Mouse (Mus musculus): ENCODE data around the gene Cdk2ap2. TPM values are rescaled to one million over a fixed set of nuclear protein-coding genes. Genes with fewer than 3 reads are reported as not detected.
"Not testable (repeated sequence)": the region's sequence is repeated elsewhere in the genome, so short reads cannot be mapped to it uniquely, and the experiment has no call there.

Cdk2ap2 gene
- total RNA-seq, 1 experiment from 2014 or later: 22.3 TPM

DNA sequence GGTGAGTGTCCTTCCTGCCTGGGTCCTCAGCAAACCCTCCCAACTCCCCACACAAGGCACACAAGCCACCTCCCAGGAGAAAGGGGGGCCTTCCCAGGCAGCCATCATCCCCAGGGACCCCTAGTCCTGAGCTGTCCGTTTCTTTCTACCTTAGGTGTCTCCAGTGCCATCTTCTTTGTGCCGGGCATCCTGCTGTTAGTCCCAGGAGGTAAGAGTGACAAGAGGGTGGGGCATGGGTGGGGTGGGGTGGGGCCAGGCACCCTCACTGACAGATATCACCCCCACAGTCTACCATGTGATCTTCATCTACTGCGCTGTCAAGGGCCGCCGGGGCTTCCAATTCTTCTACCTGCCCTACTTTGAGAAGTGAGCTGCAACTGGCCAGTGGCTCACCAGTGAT, 34.1 kb downstream of the Cdk2ap2 start:
- no peak for ATAC-seq (replicated peaks; ENCODE audit: low read depth, poor library complexity, severe bottlenecking)

DNA sequence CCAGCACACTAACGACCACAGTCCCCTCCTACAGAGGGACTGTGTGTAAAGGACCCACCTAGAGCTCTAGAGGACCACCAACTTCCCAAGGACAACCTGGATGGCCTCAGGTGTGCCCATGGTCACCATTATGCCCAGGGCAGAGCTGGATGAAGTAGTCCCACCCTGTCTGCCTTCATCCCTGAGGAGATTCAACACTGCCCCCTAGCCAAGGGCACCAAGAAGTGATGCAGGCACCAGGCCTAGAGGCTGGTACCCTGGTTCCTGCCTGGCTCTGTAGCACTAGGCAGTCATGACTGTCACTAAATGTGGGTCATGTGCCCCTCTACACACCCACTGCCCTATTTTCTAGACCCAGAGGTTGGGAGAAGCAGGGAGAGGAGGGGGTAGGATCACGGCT, 34.8 kb downstream of the Cdk2ap2 start:
- ATAC-seq (replicated peaks; ENCODE audit: low read depth, poor library complexity, severe bottlenecking): no peak

DNA sequence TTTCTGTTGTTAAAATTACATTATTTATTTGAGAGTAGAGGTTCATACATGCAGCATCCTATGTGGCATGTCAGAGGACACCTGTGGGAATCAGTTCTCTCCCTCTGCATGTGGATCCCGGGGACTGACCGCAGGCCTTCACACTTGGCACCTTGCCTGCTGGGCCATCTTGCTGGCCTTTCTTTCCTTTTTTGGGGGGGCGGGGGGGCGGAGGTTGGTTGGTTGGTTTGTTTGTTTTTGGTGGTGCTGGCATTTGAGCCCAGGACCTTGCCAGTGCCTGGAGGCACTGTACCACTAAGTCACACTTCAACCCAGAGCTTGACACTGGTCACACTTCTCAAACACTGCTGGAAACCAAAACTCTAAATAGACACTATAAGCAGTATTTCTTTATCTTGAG, 37.4 kb downstream of the Cdk2ap2 start:
- no peak for ATAC-seq (replicated peaks; ENCODE audit: low read depth, poor library complexity, severe bottlenecking)

DNA sequence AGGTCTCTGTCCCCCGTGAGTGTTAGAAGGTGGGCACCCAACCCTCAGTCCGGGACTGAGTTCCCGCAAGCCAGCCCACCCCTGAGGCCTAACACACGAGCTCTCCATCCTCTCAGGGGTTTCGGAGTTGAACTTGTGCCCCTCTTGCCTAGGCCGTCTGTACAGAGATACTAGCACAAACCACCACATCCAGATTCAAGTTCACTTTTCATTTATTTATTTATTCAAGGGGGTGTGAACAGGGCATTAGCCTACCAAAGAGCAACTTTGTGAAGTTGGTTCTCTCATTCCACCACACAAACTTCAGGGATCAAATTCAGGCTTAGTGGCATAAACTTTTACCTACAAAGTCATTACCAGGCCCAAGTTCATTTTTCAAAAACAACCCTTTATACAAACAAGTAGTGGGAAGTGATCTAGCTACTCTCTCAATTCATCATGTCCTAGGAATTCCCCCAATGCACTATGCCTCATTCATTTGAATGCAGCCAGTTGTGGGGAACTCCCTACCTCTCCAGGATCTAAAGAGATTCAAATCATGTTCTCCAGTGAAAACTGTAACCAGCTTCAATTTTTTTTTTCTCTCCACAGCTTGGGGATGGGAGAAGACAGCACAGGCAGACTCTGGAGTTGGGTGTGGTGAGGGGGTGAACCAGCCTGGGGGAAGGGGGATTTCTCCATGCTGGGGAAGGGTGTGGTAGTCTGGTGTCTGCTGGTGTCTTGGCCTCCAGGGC, 38.4 kb downstream of the Cdk2ap2 start:
- not testable (repeated sequence) for ATAC-seq (replicated peaks; ENCODE audit: low read depth, poor library complexity, severe bottlenecking)

DNA sequence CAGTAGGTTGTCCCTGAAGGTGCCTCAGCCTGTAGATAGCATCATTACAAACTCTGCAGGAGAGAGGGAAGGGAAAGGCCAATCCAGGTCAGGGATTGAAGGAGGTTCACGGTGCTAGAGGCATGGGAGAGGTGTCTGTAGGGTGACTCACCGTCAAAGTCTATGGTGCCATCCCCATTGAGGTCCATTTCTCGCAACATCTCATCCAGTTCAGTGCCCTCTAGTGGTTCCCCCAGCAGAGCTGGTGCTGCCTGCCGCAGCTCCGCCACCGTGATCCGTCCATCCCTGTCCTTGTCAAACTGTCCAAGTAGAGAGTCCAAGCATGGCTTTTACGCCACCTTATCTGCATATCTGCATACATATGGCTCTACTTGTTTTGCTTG, 39.0 kb downstream of the Cdk2ap2 start:
- peak; percentile 76; the same call in 1 of the 2 replicates for ATAC-seq (replicated peaks; ENCODE audit: low read depth, poor library complexity, severe bottlenecking)

DNA sequence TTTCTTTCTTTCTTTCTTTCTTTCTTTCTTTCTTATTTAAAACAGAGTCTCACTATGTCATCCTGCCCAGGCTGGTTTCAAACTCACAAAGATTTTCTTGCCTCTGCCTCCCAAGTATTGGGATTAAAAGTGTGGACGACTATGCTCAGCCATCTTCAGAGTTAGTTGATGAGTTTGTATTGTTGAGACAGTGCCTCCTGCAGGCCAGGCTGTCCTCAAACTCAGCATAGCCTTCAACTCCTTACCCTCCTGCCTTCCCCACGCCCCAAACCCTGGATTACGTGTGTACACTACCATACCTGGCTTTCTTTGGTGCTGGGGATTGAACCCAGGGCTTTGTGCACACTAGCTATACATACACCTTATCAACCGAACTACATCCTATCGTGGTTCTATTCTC, 39.5 kb downstream of the Cdk2ap2 start:
- ATAC-seq (replicated peaks; ENCODE audit: low read depth, poor library complexity, severe bottlenecking): no peak

DNA sequence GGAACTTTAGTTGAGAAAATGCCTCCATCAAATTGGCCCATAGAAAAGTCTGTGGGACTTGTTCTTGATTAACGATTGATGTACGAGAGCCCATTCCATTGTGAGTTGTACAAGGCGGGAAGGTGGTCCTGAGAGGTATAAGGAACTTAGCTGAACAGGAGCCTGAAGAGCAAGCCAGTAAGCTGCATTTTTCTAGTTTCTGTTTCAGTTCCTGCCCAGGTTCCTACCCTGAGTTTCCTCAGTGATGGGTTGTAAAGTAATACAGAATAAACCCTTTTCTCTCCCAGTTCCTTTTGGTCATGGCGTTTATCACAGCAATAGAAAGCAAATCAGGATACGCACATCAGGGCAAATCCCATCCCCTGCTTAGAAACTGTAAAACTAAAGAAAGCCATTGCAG, 40.9 kb downstream of the Cdk2ap2 start:
- ATAC-seq (replicated peaks; ENCODE audit: low read depth, poor library complexity, severe bottlenecking): no peak

DNA sequence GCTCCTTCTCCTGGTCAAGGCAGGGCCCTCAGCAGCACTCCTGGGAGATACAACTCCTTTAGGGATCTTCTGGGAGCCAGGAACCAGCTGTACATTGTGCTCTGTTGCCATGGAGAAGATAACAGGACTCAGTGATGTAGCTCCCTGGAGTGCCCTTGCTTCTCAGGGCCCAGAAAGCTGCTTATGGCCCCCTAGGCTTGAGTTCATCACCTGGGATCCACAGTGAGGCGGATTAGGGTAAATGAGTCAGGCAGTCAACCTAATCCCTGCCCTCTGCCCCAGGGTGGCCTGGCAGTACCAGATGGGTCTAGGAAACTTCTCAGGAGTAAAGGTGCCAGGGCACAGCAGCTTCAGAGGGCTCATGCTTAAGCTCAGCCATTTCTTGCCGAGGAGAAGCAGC, 42.5 kb downstream of the Cdk2ap2 start, which contains the start of gene Gpr152:
Gene Gpr152, plus strand, starts transcription at position 342 of the 400 bp plus-strand sequence.
- ATAC-seq (replicated peaks; ENCODE audit: low read depth, poor library complexity, severe bottlenecking): no peak

DNA sequence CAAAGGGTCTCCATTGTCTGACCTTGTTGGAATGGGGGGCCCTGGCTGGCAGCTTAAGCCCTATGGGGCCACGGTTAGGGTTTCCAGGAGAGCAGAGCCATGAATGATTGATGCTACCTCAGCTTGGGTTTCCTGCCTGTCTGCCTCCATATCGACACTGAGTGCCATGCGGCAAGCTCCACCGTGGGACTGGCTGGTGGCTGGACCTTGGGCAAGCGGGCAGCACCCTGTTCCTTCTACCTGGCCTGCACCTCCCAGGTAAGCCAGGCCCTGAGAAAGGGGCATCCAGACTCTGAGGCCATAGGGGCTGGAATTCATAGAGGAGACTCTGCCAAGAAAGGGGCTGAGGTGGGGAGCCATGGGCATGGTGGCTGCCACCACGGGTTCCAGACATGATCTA, 43.2 kb downstream of the Cdk2ap2 start:
- no peak for ATAC-seq (replicated peaks; ENCODE audit: low read depth, poor library complexity, severe bottlenecking)

DNA sequence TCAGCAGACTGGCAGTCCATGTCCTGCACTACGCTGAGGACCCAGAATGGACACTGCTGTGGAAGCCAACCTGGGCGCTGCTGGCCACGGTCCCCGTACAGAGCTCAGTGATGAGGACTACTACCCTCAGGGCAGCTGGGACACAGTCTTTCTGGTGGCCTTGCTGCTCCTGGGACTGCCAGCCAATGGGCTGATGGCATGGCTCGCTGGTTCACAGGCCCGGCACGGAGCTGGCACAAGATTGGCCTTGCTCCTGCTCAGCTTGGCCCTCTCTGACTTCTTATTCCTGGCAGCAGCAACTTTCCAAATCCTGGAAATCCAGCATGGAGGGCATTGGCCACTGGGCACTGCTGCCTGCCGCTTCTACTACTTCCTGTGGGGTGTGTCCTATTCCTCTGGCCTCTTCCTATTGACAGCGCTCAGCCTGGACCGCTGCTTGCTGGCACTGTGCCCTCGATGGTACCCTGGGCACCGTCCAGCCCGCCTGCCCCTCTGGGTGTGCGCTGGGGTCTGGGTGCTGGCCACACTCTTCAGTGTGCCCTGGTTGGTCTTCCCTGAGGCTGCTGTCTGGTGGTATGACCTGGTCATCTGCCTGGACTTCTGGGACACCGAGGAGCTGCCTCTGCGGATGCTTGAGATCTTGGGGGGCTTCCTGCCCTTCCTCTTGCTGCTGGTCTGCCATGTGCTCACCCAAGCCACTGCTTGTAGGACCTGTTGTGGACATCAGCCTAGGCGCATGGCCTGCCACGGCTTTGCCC, 45.6 kb downstream of the Cdk2ap2 start:
- no peak for ATAC-seq (replicated peaks; ENCODE audit: low read depth, poor library complexity, severe bottlenecking)

DNA sequence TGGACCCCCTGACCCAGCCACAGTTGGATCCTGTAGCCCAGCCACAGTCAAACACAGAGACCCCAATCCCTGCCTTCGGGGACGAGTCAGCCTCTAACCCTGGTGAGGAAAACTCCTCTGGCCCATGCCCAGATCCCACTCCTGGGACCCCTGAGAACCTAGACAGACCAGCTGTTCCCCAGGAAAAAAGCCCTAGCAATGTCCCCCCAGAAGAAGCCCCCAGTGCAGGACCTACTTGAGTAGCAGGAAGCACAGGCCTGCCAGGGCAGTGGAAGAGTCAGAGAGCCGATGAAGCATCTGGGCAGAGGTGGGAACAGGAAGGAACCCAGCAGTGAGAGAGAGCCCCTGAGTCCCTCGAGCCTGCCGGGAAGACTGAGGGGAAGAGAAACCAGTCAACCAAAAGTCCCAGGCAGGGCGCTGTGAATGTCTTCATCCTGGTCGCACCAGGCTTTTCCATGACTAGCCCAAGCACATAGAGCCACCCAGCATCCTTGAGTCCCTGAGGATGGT, 46.8 kb downstream of the Cdk2ap2 start, which contains the start of gene Cabp4:
Gene Cabp4, minus strand, starts transcription at position 275 of the 510 bp plus-strand sequence.
- no peak for ATAC-seq (replicated peaks; ENCODE audit: low read depth, poor library complexity, severe bottlenecking)

DNA sequence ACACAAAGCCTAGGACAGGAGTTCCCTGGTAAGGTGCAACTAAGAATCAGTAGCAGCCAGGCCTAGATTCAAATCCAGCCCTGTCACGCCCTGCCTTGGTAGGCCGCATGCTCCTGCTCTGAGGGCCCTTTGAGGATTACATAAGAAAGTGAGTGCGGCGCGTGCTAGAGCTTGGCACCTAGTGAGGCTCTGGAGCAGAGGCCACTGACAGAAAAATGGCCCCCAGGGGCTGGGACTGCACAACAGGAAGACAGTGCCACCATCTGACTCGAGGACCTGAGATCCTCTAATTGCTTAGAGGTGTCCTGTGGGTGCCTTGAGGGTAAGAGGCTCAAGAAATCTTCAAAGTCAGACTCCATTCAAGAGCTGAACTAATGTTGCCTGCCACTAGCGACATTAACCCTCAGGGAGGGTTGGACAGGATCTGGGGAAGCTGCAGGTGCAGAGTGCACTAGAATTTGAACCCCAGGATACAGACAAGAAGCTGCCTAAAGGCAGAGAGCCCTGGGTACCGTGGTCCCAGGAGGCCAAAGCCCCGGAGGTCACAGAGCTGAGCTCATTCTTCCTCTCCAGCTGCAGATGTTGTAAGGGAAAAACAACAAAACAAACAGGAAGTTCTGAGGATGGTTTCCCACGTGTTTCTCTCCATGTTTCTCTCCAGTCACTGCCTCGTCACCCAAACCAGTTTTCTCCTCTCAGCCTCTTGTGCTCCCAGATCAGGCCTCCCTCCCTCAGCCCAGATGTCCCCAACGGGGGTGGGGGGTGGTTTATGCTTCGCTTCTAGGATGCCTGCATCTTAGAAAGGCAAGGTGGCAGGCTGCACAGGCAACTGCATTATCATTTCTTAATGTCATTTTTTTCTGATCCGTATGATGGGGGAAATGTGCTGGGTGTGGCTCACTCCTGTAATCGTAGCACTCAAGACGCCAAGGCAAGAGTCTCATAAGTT, 47.8 kb downstream of the Cdk2ap2 start:
- no peak for ATAC-seq (replicated peaks; ENCODE audit: low read depth, poor library complexity, severe bottlenecking)

DNA sequence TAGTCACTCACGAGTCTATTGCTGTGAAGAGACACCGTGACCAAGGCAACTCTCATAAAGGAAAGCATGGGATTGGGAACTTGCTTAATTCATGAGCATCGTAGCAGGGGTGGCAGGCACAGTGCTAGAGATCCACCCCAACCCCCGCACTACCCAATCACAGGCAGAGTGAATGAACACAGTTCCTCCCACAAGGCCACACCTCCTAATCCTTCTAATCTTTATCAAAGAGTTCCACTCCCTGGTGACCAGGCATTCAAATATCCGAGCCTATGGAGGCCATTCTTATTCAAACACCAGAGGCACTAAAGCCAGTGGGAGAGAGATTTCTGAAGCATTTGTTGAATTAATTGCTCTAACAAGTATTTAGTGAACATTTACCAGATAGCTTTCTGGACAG, 49.0 kb downstream of the Cdk2ap2 start:
- no peak for ATAC-seq (replicated peaks; ENCODE audit: low read depth, poor library complexity, severe bottlenecking)

DNA sequence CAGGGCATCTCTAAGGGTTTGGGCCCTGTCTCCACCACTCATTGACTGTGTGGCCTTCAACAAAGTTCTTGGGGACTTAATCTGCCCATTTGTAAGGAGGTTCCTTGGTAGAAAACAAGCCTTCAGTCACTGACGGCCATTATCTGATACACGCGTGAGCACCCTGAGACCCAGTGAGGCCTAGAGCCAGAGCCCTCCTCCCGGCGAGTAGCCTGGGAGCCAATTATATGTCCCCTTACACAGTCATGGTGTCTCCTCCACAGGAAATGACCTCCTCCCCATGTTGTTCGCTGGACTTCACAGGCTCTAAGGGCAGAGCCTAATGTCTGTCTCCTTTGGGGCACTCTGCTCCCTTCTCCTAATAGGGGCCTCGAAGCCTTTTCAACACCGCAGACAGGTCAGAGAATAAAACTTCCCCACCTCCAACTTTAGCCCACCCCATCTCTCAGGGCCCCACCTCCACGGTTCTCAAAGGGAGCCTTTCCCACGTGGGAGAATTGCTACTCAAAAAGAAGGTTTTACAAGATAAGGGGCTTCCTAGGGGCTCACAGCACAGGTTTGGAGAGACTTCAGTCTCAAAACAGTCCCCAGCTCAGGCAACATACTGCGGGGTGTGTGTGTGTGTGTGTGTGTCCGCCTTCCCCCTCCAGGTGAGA, 49.5 kb downstream of the Cdk2ap2 start:
- no peak for ATAC-seq (replicated peaks; ENCODE audit: low read depth, poor library complexity, severe bottlenecking)

DNA sequence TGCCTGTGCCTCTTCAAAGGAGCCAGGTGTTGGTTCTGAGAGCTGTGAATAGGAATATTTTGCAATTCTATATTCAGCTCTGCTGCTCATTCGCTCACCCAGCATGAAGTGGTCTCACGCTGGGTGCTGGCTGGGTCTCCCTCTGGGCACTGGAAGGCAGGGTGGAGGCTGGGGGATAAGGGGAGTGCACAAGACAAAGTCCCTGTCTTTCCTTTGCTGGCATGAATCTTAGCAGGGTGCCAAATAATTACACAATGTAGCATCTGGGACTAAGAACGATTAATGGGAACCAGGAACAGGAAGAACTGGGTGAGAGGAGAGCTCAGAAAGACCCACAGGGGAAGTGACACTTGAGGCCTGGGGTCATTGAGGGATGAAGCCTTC, 50.0 kb downstream of the Cdk2ap2 start:
- ATAC-seq (replicated peaks; ENCODE audit: low read depth, poor library complexity, severe bottlenecking): no peak

DNA sequence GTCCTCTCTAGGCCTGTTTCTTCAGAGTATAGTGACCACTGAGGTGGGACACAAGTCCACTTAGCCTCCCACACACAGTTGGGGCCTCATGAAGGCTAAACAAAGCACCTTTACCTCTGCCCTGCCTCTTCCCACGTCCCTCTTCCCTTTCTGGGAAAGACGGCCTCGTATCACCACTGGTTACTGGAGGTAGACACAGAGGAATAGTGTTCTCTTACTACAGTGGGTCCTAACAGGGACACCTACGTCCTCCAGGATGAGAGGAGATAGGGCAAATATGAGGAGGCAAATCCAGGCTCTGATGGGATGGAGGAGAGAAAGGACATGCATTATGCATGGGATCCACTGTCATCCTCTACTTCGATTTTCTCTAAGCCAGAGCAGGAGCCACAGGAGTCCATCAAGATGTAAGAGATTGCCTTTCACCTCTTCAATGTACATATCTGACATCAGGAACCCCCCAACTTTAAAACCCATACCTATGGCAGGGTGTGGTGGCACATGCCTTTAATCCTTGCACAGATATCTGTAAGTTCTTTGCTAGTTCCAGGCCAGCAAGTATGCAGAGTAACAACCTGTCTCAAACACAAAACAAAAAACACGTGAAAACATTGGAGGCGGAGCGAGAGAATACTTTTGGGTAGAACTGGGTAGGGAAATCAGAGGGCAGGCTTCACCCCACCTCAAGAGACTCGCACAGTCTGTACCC, 51.0 kb downstream of the Cdk2ap2 start:
- ATAC-seq (replicated peaks; ENCODE audit: low read depth, poor library complexity, severe bottlenecking): no peak

DNA sequence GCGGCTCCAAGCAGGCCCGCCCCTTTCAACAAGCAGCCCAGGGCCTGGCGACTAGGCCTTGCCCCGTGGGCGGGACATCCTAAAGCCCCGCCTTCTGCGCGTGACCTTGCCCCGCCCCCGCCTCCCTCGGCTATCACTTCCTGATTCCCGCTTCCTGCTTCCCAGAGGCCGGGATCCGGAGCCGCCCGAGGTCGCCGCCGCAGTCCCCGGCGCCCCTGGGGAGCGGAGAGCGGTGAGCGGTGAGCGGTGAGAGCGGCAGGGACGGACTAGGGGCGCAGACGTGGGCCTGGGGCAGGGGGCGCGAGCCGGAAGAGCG, 51.5 kb downstream of the Cdk2ap2 start, which contains the start of gene Coro1b:
Gene Coro1b, plus strand, starts transcription at position 129 of the 316 bp plus-strand sequence.
- peak; percentile 91 for ATAC-seq (replicated peaks; ENCODE audit: low read depth, poor library complexity, severe bottlenecking)

Measured in common myeloid progenitor, adult 5-6 weeks (primary cell).